28 mouse cellular contexts compared by ENCODE assay signal in the genomic region with DNA sequence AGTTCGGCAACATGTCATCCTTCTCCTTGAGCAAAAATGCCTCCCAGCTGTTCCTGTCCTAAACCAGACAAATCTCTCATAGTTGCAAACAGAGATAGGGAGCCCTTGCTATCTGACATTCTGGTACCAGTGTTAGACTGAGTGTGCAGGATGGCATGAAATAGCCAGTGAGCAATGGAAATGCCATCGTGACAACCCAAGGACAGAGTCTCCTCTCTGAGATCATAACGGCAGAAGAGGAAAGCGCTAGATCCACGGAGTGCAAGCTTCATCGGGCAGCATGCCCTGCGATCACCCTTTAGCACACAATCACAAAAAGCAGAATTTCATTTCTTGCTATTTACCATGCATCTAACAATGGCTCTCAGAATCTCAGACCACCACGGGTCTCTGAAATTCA.
DNase-seq lines count a peak whose midpoint lies in the region; ATAC-seq and TF ChIP-seq lines count a peak whose summit lies in the region.
"Had no signal": no experiment of that assay in that cellular context is flagged by ENCODE, and none has a peak within 500 bp of the region (broad histone marks: within the 10 kb centered on the region; RNA-seq: fewer than 3 reads in every experiment).

No protein-coding gene starts in this region.

- H3K36me3 ChIP-seq in kidney, adult 2 months (ENCODE audit: control insufficient read depth, insufficient read depth, low read length): no peaks in the 10 kb centered on the region
- no peaks in the 10 kb centered on the region for H3K36me3 ChIP-seq in kidney, embryonic 14.5 days (ENCODE audit: control insufficient read depth, insufficient read depth, low read length)
- H3K36me3 ChIP-seq: forebrain, embryonic 10.5 days; G1E; heart, embryonic 12.5 days; heart, embryonic 15.5 days; hindbrain, embryonic 10.5 days; hindbrain, embryonic 13.5 days; intestine, embryonic 15.5 days had no signal

- H3K27ac ChIP-seq in kidney, adult 2 months (ENCODE audit: insufficient read depth, low read depth, low read length): peak overlapping the region; percentile 28; the same call in 1 of the 2 replicates
- no peak overlapping the region for H3K27ac ChIP-seq in kidney, embryonic 14.5 days (ENCODE audit: low read depth, low read length)
- H3K27ac ChIP-seq: forebrain, embryonic 10.5 days; forebrain, embryonic 13.5 days; gastrocnemius, adult 2 months; heart, embryonic 15.5 days; hindbrain, embryonic 10.5 days; hindbrain, embryonic 13.5 days; intestine, embryonic 15.5 days had no signal

- H3K9ac ChIP-seq in kidney, embryonic 14.5 days (ENCODE audit: low read depth, low read length): no peak overlapping the region
- H3K9ac ChIP-seq: forebrain, embryonic 13.5 days; heart, embryonic 12.5 days; heart, embryonic 15.5 days; hindbrain, embryonic 13.5 days; intestine, embryonic 15.5 days had no signal

- no peak for ATAC-seq in kidney, embryonic 14.5 days (ENCODE audit: low FRiP score, low TSS enrichment)
- ATAC-seq: forebrain, embryonic 13.5 days; forebrain, embryonic 16.5 days; hindbrain, embryonic 16.5 days; intestine, embryonic 15.5 days; Patski had no signal

- no peaks in the 10 kb centered on the region for H3K9me3 ChIP-seq in kidney, embryonic 14.5 days (ENCODE audit: control insufficient read depth, low read length)
- H3K9me3 ChIP-seq: forebrain, embryonic 10.5 days; forebrain, embryonic 13.5 days; heart, embryonic 12.5 days; heart, embryonic 15.5 days; hindbrain, embryonic 10.5 days; hindbrain, embryonic 13.5 days; intestine, embryonic 15.5 days had no signal

- no peak for DNase-seq in kidney, adult 2 months
- peak; percentile 19 for DNase-seq in adrenal gland, adult 8-10 months
- DNase-seq in adrenal gland, postnatal 25 days: peak; percentile 2
- DNase-seq in right cerebral cortex, adult 2 months (ENCODE audit: low spot score in 2 of 2): no peak
- DNase-seq in cerebellum, postnatal 25 days: no peak
- DNase-seq: B cell, adult 2 months; cerebellum, adult 11-12 months; cerebellum, adult 8-10 months; cerebellum, postnatal 10 days; gastrocnemius, adult 2 months; gastrocnemius, postnatal 14 days; heart, adult 18-20 months; heart, postnatal 10 days; heart, postnatal 36 days; kidney, adult 11 months had no signal

- H3K4me2 ChIP-seq in kidney, embryonic 14.5 days (replicated peaks; ENCODE audit: low read depth, low read length): no peak overlapping the region
- H3K4me2 ChIP-seq: forebrain, embryonic 13.5 days; heart, embryonic 12.5 days; heart, embryonic 15.5 days; hindbrain, embryonic 13.5 days; intestine, embryonic 15.5 days had no signal

- no peaks in the 10 kb centered on the region for H3K4me1 ChIP-seq in kidney, adult 2 months (ENCODE audit: control insufficient read depth, insufficient read depth, low read length)
- no peaks in the 10 kb centered on the region for H3K4me1 ChIP-seq in kidney, embryonic 14.5 days (ENCODE audit: control insufficient read depth, insufficient read depth, low read length)
- H3K4me1 ChIP-seq: forebrain, embryonic 10.5 days; forebrain, embryonic 13.5 days; heart, embryonic 12.5 days; heart, embryonic 15.5 days; hindbrain, embryonic 10.5 days; hindbrain, embryonic 13.5 days; intestine, embryonic 15.5 days had no signal

- 72% methylated on average over 8 of the region's 8 CpGs for WGBS in kidney, adult 2 months
- 76% methylated on average over 8 of the region's 8 CpGs for WGBS in kidney, embryonic 14.5 days

- no peak for TF ChIP-seq CTCF in kidney, adult 2 months (conservative IDR thresholded peaks at IDR 0.05; ENCODE audit: insufficient read depth, insufficient read length, low read depth, low read length)

- no peaks in the 10 kb centered on the region for H3K27me3 ChIP-seq in kidney, adult 2 months (replicated peaks; ENCODE audit: control insufficient read depth, insufficient read depth, low read length)
- H3K27me3 ChIP-seq in kidney, embryonic 14.5 days (ENCODE audit: control insufficient read depth, insufficient read depth, low read length): no peaks in the 10 kb centered on the region
- H3K27me3 ChIP-seq: CH12.LX; forebrain, embryonic 13.5 days; heart, embryonic 12.5 days; heart, embryonic 15.5 days; hindbrain, embryonic 13.5 days; intestine, embryonic 15.5 days had no signal

- no peak for TF ChIP-seq POLR2A in kidney, adult 2 months (IDR thresholded peaks at IDR 0.05; ENCODE audit: low read depth, low read length)

- H3K4me3 ChIP-seq in kidney, adult 2 months (ENCODE audit: insufficient read depth, low read depth, low read length): no peak overlapping the region
- H3K4me3 ChIP-seq in kidney, embryonic 14.5 days (ENCODE audit: low read length): no peak overlapping the region
- H3K4me3 ChIP-seq: forebrain, embryonic 10.5 days; forebrain, embryonic 13.5 days; gastrocnemius, adult 2 months; heart, embryonic 12.5 days; heart, embryonic 15.5 days; hindbrain, embryonic 10.5 days; hindbrain, embryonic 13.5 days; intestine, embryonic 15.5 days had no signal

Comparison
In these comparisons a context has a peak if more than half of its experiments do, and no peak if none do; other contexts are left out.
1. DNase-seq: peak in adrenal gland, adult 8-10 months (single experiment) and adrenal gland, postnatal 25 days (single experiment); none in kidney, adult 2 months (single experiment), right cerebral cortex, adult 2 months (0 of 2) and cerebellum, postnatal 25 days (0 of 2).